Mouse (Mus musculus): ENCODE data around the gene Enpp1. TPM values are rescaled to one million over a fixed set of nuclear protein-coding genes. Genes with fewer than 3 reads are reported as not detected.

Enpp1 gene
- total and polyA plus RNA-seq, 3 experiments = 0.12 to 0.15 TPM; not detected in 1

DNA sequence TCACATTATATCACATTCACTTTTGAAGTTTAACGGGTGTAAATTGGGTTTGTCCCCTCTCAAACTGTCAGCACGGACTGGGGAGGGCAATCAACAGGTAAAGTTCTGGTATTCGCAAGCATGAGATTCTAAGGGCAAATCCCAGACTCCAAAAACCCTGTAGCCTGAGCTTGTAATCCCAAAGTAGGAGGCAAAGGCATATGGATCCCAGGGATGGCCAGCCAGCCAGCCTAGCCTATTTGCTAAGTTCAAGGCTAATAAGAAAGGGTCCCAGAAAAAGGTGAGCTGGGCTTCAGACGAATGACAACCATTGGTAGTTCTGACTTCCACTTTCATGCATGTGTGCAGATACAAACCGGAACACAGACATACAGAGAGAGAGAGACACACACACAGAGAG is 942 bp upstream of the Enpp1 start (continued):
- no peak for TF ChIP-seq GATA1 (IDR thresholded peaks at IDR 0.05; ENCODE audit: low read depth, low read length)
- no peak for TF ChIP-seq POLR2A (IDR thresholded peaks at IDR 0.05; ENCODE audit: control insufficient read depth in 1 of 2, insufficient read depth in 1 of 2, low read depth in 1 of 2, low read length in 2 of 2, poor library complexity in 1 of 2)
- no peak for TF ChIP-seq RAD21 (IDR thresholded peaks at IDR 0.05; ENCODE audit: low read depth, low read length)
- TF ChIP-seq BHLHE40 (IDR thresholded peaks at IDR 0.05; ENCODE audit: borderline replicate concordance, low read depth, low read length) = no peak
- no peak for TF ChIP-seq POLR2AphosphoS5 (IDR thresholded peaks at IDR 0.05; ENCODE audit: borderline replicate concordance, low read depth, low read length)

DNA sequence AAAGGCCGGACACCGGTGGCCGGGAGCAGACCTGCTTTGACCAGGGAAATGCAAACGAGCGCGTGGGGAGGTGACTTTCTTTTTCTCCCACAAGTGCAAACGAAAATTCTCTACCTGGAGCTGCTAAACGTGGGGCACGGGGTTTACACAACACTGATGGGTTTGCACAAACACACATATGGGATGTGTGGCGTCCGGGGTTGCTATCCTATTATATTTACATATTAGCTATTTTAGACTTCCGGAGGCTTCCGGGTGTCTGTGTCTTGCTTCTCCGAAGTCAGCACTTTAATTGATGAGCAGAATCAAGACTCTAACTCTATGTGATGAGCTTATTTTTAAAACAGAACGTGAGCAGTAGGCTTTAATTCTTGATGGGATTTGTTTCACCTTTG is 405 bp upstream of the Enpp1 start:
- TF ChIP-seq GABPA (IDR thresholded peaks at IDR 0.05; ENCODE audit: low read depth, low read length) (no peak), POLR2AphosphoS2 (IDR thresholded peaks at IDR 0.05; ENCODE audit: low read length) (no peak), USF2 (IDR thresholded peaks at IDR 0.05; ENCODE audit: borderline replicate concordance in 1 of 2, insufficient read depth in 1 of 2, low read depth in 1 of 2, low read length in 2 of 2) (no peak), CHD1 (IDR thresholded peaks at IDR 0.05; ENCODE audit: low read depth, low read length) (no peak), BHLHE40 (IDR thresholded peaks at IDR 0.05; ENCODE audit: borderline replicate concordance, low read depth, low read length) (no peak), GATA1 (IDR thresholded peaks at IDR 0.05; ENCODE audit: low read depth, low read length) (no peak), ETS1 (IDR thresholded peaks at IDR 0.05; ENCODE audit: low read depth, low read length) (no peak), MXI1 (IDR thresholded peaks at IDR 0.05; ENCODE audit: low read depth, low read length) (no peak), ZKSCAN1 (IDR thresholded peaks at IDR 0.05; ENCODE audit: low read depth, low read length) (no peak), RCOR1 (IDR thresholded peaks at IDR 0.05; ENCODE audit: low read depth, low read length) (no peak), RAD21 (IDR thresholded peaks at IDR 0.05; ENCODE audit: low read depth, low read length) (no peak), MAZ (IDR thresholded peaks at IDR 0.05; ENCODE audit: low read depth, low read length) (no peak), HCFC1 (IDR thresholded peaks at IDR 0.05; ENCODE audit: low read depth, low read length) (no peak), TBP (IDR thresholded peaks at IDR 0.05; ENCODE audit: low read depth, low read length) (no peak), MYB (IDR thresholded peaks at IDR 0.05; ENCODE audit: low read depth, low read length) (no peak), KAT2A (conservative IDR thresholded peaks at IDR 0.05; ENCODE audit: low read depth, low read length) (no peak)
- no peak overlapping the region for H3K27ac ChIP-seq (ENCODE audit: control insufficient read depth, low read depth, low read length)
- H3K9ac ChIP-seq (ENCODE audit: control insufficient read depth, low read depth, low read length, poor library complexity, severe bottlenecking) = peak overlapping the region; percentile 36
- DNase-seq (ENCODE audit: low read depth, low spot score) = peak; percentile 16
- H3K79me2 ChIP-seq (ENCODE audit: control insufficient read depth, insufficient read depth, low read length, poor library complexity) = no peaks in the 10 kb centered on the region
- no peaks in the 10 kb centered on the region for H3K36me3 ChIP-seq (ENCODE audit: control insufficient read depth in 1 of 2, insufficient read depth in 2 of 2, low read length in 2 of 2)
- H3K27me3 ChIP-seq (ENCODE audit: control insufficient read depth in 1 of 2, insufficient read depth in 2 of 2, low read length in 2 of 2) = no peaks in the 10 kb centered on the region; a peak in 2 of 4 replicates
- peak overlapping the region; percentile 62 to 67 for H3K4me3 ChIP-seq (ENCODE audit: control insufficient read depth in 1 of 2, insufficient read depth in 1 of 2, low read depth in 2 of 2, low read length in 2 of 2)
- H3K9me3 ChIP-seq (replicated peaks; ENCODE audit: insufficient read depth, low read length) = no peaks in the 10 kb centered on the region
- 0 out of 4 replicates have a peak, but pooled peaks cover 0 to 5% of the 10 kb centered on the region in 2 experiments for H3K4me1 ChIP-seq (ENCODE audit: control insufficient read depth in 1 of 2, insufficient read depth in 2 of 2, low read length in 2 of 2)

DNA sequence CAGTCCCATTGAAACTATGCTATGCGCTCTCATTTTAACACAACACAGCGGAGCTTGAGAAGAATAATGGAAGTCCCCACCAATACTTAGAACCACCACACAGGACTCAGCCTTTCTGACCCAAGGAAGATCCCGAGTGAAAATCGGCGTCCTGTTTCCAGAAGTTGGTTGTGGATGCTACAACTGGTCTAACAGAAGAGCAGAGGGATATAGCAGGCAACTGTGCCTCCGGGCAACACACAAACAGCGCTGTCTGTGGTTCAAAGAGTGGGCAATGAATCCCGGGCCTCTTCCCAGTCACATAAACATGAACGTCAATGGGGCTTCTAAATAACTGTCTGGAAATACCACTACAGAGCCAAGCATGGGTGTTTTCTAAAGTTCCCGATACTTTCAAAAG is 888 bp downstream of the Enpp1 start:
- Histone ChIP-seq H3K27me3 (ENCODE audit: control insufficient read depth in 1 of 2, insufficient read depth in 2 of 2, low read length in 2 of 2) (no peaks in the 10 kb centered on the region; a peak in 2 of 4 replicates), H3K79me2 (ENCODE audit: control insufficient read depth, insufficient read depth, low read length, poor library complexity) (no peaks in the 10 kb centered on the region), H3K4me3 (ENCODE audit: control insufficient read depth in 1 of 2, insufficient read depth in 1 of 2, low read depth in 2 of 2, low read length in 2 of 2) (peak overlapping the region; percentile 61 to 62), H3K4me1 (ENCODE audit: control insufficient read depth in 1 of 2, insufficient read depth in 2 of 2, low read length in 2 of 2) (0 out of 4 replicates have a peak, but pooled peaks cover 0 to 5% of the 10 kb centered on the region in 2 experiments), H3K27ac (ENCODE audit: control insufficient read depth, low read depth, low read length) (no peak overlapping the region), H3K9me3 (replicated peaks; ENCODE audit: insufficient read depth, low read length) (no peaks in the 10 kb centered on the region), H3K9ac (ENCODE audit: control insufficient read depth, low read depth, low read length, poor library complexity, severe bottlenecking) (peak overlapping the region; percentile 42), H3K36me3 (ENCODE audit: control insufficient read depth in 1 of 2, insufficient read depth in 2 of 2, low read length in 2 of 2) (no peaks in the 10 kb centered on the region)
- DNase-seq (ENCODE audit: low read depth, low spot score) = peak; percentile 10
- TF ChIP-seq CHD2 (IDR thresholded peaks at IDR 0.05; ENCODE audit: low read length) (no peak), CTCF (IDR thresholded peaks at IDR 0.05 in 2 of 3, conservative IDR thresholded peaks at IDR 0.05 in 1 of 3; ENCODE audit: control insufficient read depth in 1 of 3, insufficient read depth in 1 of 3, low read depth in 2 of 3, low read length in 3 of 3, poor library complexity in 1 of 3, severe bottlenecking in 1 of 3) (no peak), BHLHE40 (IDR thresholded peaks at IDR 0.05; ENCODE audit: borderline replicate concordance, low read depth, low read length) (no peak), MXI1 (IDR thresholded peaks at IDR 0.05; ENCODE audit: low read depth, low read length) (no peak), ZMIZ1 (IDR thresholded peaks at IDR 0.05; ENCODE audit: low read depth, low read length) (no peak), SIN3A (IDR thresholded peaks at IDR 0.05; ENCODE audit: low read length) (no peak), GABPA (IDR thresholded peaks at IDR 0.05; ENCODE audit: low read depth, low read length) (no peak), RCOR1 (IDR thresholded peaks at IDR 0.05; ENCODE audit: low read depth, low read length) (no peak), EP300 (IDR thresholded peaks at IDR 0.05; ENCODE audit: low read depth in 1 of 2, low read length in 2 of 2) (no peak), ZKSCAN1 (IDR thresholded peaks at IDR 0.05; ENCODE audit: low read depth, low read length) (no peak), TBP (IDR thresholded peaks at IDR 0.05; ENCODE audit: low read depth, low read length) (no peak), MYC (IDR thresholded peaks at IDR 0.05; ENCODE audit: low read depth, low read length) (no peak), JUND (IDR thresholded peaks at IDR 0.05; ENCODE audit: low read depth, low read length) (no peak), ZNF384 (IDR thresholded peaks at IDR 0.05; ENCODE audit: low read depth, low read length) (no peak), MAX (IDR thresholded peaks at IDR 0.05; ENCODE audit: low read length) (no peak), HCFC1 (IDR thresholded peaks at IDR 0.05; ENCODE audit: low read depth, low read length) (no peak), TCF12 (IDR thresholded peaks at IDR 0.05; ENCODE audit: low read depth, low read length) (no peak), USF2 (IDR thresholded peaks at IDR 0.05; ENCODE audit: borderline replicate concordance in 1 of 2, insufficient read depth in 1 of 2, low read depth in 1 of 2, low read length in 2 of 2) (no peak), POLR2AphosphoS2 (IDR thresholded peaks at IDR 0.05; ENCODE audit: low read length) (no peak)

Measured in MEL (cell line).